In the genomic region with DNA sequence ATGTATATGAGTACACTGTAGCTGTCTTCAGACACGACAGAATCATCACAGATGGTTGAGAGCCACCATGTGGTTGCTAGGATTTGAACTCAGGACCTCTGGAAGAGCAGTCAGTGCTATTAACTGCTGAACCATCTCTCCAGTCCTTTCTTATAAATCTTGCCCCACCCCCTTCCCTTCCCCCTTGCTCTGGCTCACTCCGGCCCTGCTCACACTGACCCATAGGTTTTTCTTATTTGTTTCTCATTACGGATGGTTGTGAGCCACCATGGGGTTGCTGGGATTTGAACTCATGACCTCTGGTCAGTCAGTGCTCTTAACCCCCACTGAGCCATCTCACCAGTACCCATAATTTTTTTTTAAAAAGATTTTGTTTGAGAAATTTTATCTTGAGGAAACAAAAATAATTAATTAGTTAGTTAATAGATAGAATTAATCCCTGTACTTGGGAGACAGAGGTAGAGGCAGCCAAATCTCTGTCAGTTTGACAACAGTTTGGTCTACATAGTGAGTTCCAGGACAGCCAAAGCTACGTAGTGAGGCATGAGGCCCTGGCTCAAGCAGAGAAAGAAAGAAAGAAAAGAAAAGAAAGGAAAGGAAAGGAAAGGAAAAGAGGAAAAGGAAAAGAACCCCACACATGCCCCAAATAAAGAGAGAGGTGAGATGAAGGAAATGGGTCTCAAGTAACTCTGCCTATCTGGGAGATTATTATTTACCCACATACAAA, we compare ENCODE assay signal across 8 mouse cellular contexts. TPM values are rescaled to one million over a fixed set of nuclear protein-coding genes. Genes with fewer than 3 reads are reported as not detected.
DNase-seq lines count a peak whose midpoint lies in the region; ATAC-seq and TF ChIP-seq lines count a peak whose summit lies in the region.

No protein-coding gene starts in this region.

- no peaks in the 10 kb centered on the region for H3K36me3 ChIP-seq in heart, adult 2 months (ENCODE audit: control insufficient read depth, insufficient read depth, low read length)
- H3K36me3 ChIP-seq in forebrain, postnatal 0 days (ENCODE audit: insufficient read depth) = no peaks in the 10 kb centered on the region
- H3K36me3 ChIP-seq in midbrain, embryonic 11.5 days (ENCODE audit: control insufficient read depth, insufficient read depth, low read length) = no peaks in the 10 kb centered on the region

- TF ChIP-seq POLR2A in heart, adult 2 months (IDR thresholded peaks at IDR 0.05; ENCODE audit: insufficient read depth, low read depth, low read length) = no peak
- TF ChIP-seq POLR2A in brain, embryonic 14.5 days (IDR thresholded peaks at IDR 0.05; ENCODE audit: borderline replicate concordance, extremely low read depth, insufficient read depth, insufficient read length, poor library complexity, severe bottlenecking) = no peak
- TF ChIP-seq POLR2A in cerebellum, adult 2 months (IDR thresholded peaks at IDR 0.05; ENCODE audit: borderline replicate concordance, insufficient read depth, low read length) = no peak

- no peaks in the 10 kb centered on the region for H3K27me3 ChIP-seq in heart, adult 2 months (ENCODE audit: control insufficient read depth, insufficient read depth, low read length)
- no peaks in the 10 kb centered on the region for H3K27me3 ChIP-seq in forebrain, postnatal 0 days (ENCODE audit: insufficient read depth, low read length)
- no peaks in the 10 kb centered on the region for H3K27me3 ChIP-seq in midbrain, embryonic 11.5 days (ENCODE audit: control insufficient read depth, insufficient read depth, low read length)
- H3K27me3 ChIP-seq in cerebellum, adult 2 months (ENCODE audit: control insufficient read depth, insufficient read depth, low read length) = no peaks in the 10 kb centered on the region

- H3K9ac ChIP-seq in heart, adult 2 months (ENCODE audit: low read depth, low read length) = no peak overlapping the region
- no peak overlapping the region for H3K9ac ChIP-seq in forebrain, postnatal 0 days
- no peak overlapping the region for H3K9ac ChIP-seq in midbrain, embryonic 11.5 days (ENCODE audit: low read length)

- peak overlapping the region; percentile 40 for H3K27ac ChIP-seq in heart, adult 2 months
- H3K27ac ChIP-seq in forebrain, postnatal 0 days (ENCODE audit: low read depth, low read length) = peak overlapping the region; percentile 35; the same call in 1 of the 2 replicates
- peak overlapping the region; percentile 77 for H3K27ac ChIP-seq in midbrain, embryonic 11.5 days (ENCODE audit: low read depth, low read length)
- H3K27ac ChIP-seq in cerebellum, adult 2 months (ENCODE audit: insufficient read depth, low read length) = no peak overlapping the region

- intact Hi-C loops in heart, adult 2 months (cut with DNase I) = no loop called here

- no peak for TF ChIP-seq EP300 in heart, adult 2 months (IDR thresholded peaks at IDR 0.05; ENCODE audit: insufficient read depth, low read depth, low read length)

- H3K79me2 ChIP-seq in heart, adult 2 months (replicated peaks; ENCODE audit: control insufficient read depth, insufficient read depth, low read length) = no peaks in the 10 kb centered on the region

- DNase-seq in heart, adult 2 months = no peak
- no peak for DNase-seq in heart, adult 9 months (ENCODE audit: low spot score in 2 of 2)
- peak; percentile 90 for DNase-seq in brain, embryonic 14.5 days (ENCODE audit: low read depth)
- DNase-seq in forebrain, postnatal 0 days = peak; percentile 47
- peak; percentile 86 for DNase-seq in midbrain, embryonic 11.5 days (ENCODE audit: low spot score, missing footprints)
- no peak for DNase-seq in cerebellum, adult 2 months
- DNase-seq in cerebellum, adult 9-10 months = no peak
- no peak for DNase-seq in adrenal gland, postnatal 36 days

- ATAC-seq in forebrain, postnatal 0 days = peak; percentile 55; the same call in 1 of the 2 replicates
- ATAC-seq in midbrain, embryonic 11.5 days (ENCODE audit: low FRiP score) = 0 out of 2 replicates have a peak, but pooled peaks have one; percentile 29

- 64% methylated on average over 4 of the region's 4 CpGs for WGBS in heart, adult 2 months
- WGBS in forebrain, postnatal 0 days = 19% methylated on average over 4 of the region's 4 CpGs
- 14% methylated on average over 4 of the region's 4 CpGs for WGBS in midbrain, embryonic 11.5 days
- WGBS in cerebellum, adult 2 months = 57% methylated on average over 4 of the region's 4 CpGs

- no peak for TF ChIP-seq CTCF in heart, adult 2 months (IDR thresholded peaks at IDR 0.05)
- no peak for TF ChIP-seq CTCF in brain, embryonic 14.5 days (IDR thresholded peaks at IDR 0.05; ENCODE audit: borderline replicate concordance, extremely low read depth, insufficient read depth, insufficient read length)
- no peak for TF ChIP-seq CTCF in forebrain, postnatal 0 days (IDR thresholded peaks at IDR 0.05; ENCODE audit: low read depth)
- no peak for TF ChIP-seq CTCF in cerebellum, adult 2 months (IDR thresholded peaks at IDR 0.05; ENCODE audit: borderline replicate concordance, insufficient read depth, low read depth, low read length)

- peaks cover 24% of the 10 kb centered on the region for H3K4me1 ChIP-seq in heart, adult 2 months (ENCODE audit: control insufficient read depth, insufficient read depth, low read length)
- peaks cover 13% of the 10 kb centered on the region for H3K4me1 ChIP-seq in forebrain, postnatal 0 days (ENCODE audit: insufficient read depth)
- H3K4me1 ChIP-seq in midbrain, embryonic 11.5 days (ENCODE audit: control insufficient read depth, insufficient read depth, low read length) = peaks cover 36% of the 10 kb centered on the region
- peaks cover 15% of the 10 kb centered on the region for H3K4me1 ChIP-seq in cerebellum, adult 2 months (ENCODE audit: control insufficient read depth, insufficient read depth, low read length)

- H3K9me3 ChIP-seq in forebrain, postnatal 0 days (ENCODE audit: low read length) = no peaks in the 10 kb centered on the region
- no peaks in the 10 kb centered on the region for H3K9me3 ChIP-seq in midbrain, embryonic 11.5 days (ENCODE audit: control insufficient read depth, low read length)

- H3K4me3 ChIP-seq in heart, adult 2 months = no peak overlapping the region
- no peak overlapping the region for H3K4me3 ChIP-seq in forebrain, postnatal 0 days (ENCODE audit: low read depth, low read length)
- no peak overlapping the region for H3K4me3 ChIP-seq in midbrain, embryonic 11.5 days (ENCODE audit: low read depth, low read length)
- no peak overlapping the region for H3K4me3 ChIP-seq in cerebellum, adult 2 months (replicated peaks; ENCODE audit: insufficient read depth, low read depth, low read length)

- peak overlapping the region; percentile 30; the same call in 1 of the 2 replicates for H3K4me2 ChIP-seq in forebrain, postnatal 0 days (ENCODE audit: low read depth)
- no peak overlapping the region for H3K4me2 ChIP-seq in midbrain, embryonic 11.5 days

RNA-seq across cellular contexts. Expression of gene Socs3, which starts 30.7 kb away (rescaled TPM):
- 1 to 10 TPM; 2.8 to 4.5 TPM for total RNA-seq in heart, adult 2 months (2021)
- 3.7 and 4.4 TPM in 2 replicates for polyA plus RNA-seq in heart, adult 2 months (2012; rRNA removed)
- 8.4 and 13.6 TPM in 2 replicates for polyA plus RNA-seq in brain, embryonic 14.5 days (2012; rRNA removed)
- total RNA-seq in forebrain, postnatal 0 days (2014; rRNA removed) = 7.8 and 11.0 TPM in 2 replicates
- polyA plus RNA-seq in forebrain, postnatal 0 days (2015; fragmentation: Nextera tagmentation; extraction: Ambion mirVana) = 6.5 and 8.4 TPM in 2 replicates
- polyA plus RNA-seq in midbrain, embryonic 11.5 days (2014; fragmentation: Nextera tagmentation; extraction: Ambion mirVana) = 5.5 and 5.9 TPM in 2 replicates
- 1.6 and 2.1 TPM in 2 replicates for polyA plus RNA-seq in cerebellum, adult 2 months (2012; rRNA removed)
- 10 to 100 TPM in 1 of 2 experiments, 1 to 10 TPM in 1; 6.6 to 17.5 TPM for total RNA-seq in adrenal gland, postnatal 36 days (2021)

RNA-seq across cellular contexts. Expression of gene Pgs1, which starts 46.9 kb away (rescaled TPM):
- 10 to 100 TPM; 17.9 to 18.1 TPM for total RNA-seq in heart, adult 2 months (2021)
- 21.8 and 26.5 TPM in 2 replicates for polyA plus RNA-seq in heart, adult 2 months (2012; rRNA removed)
- 48.5 and 55.7 TPM in 2 replicates for polyA plus RNA-seq in brain, embryonic 14.5 days (2012; rRNA removed)
- total RNA-seq in forebrain, postnatal 0 days (2014; rRNA removed) = 55.7 and 63.0 TPM in 2 replicates
- polyA plus RNA-seq in forebrain, postnatal 0 days (2015; fragmentation: Nextera tagmentation; extraction: Ambion mirVana) = 47.7 and 54.4 TPM in 2 replicates
- 40.2 and 42.7 TPM in 2 replicates for polyA plus RNA-seq in midbrain, embryonic 11.5 days (2014; fragmentation: Nextera tagmentation; extraction: Ambion mirVana)
- polyA plus RNA-seq in cerebellum, adult 2 months (2012; rRNA removed) = 70.5 and 76.5 TPM in 2 replicates
- 10 to 100 TPM; 54.7 to 58.7 TPM for total RNA-seq in adrenal gland, postnatal 36 days (2021)

Comparison
In these comparisons a context has a peak if more than half of its experiments do, and no peak if none do; other contexts are left out.
1. DNase-seq: peak in brain, embryonic 14.5 days (single experiment), forebrain, postnatal 0 days (single experiment) and midbrain, embryonic 11.5 days (single experiment); none in heart, adult 2 months (0 of 2), heart, adult 9 months (0 of 2), cerebellum, adult 2 months (0 of 2), cerebellum, adult 9-10 months (single experiment) and adrenal gland, postnatal 36 days (0 of 2).